Mouse (Mus musculus): ENCODE results near the gene Mllt3. TPM values are rescaled to one million over a fixed set of nuclear protein-coding genes. Genes with fewer than 3 reads are reported as not detected.

Gene Mllt3
- polyA plus RNA-seq, 1 experiment from 2014 or later = 72.4 TPM

DNA sequence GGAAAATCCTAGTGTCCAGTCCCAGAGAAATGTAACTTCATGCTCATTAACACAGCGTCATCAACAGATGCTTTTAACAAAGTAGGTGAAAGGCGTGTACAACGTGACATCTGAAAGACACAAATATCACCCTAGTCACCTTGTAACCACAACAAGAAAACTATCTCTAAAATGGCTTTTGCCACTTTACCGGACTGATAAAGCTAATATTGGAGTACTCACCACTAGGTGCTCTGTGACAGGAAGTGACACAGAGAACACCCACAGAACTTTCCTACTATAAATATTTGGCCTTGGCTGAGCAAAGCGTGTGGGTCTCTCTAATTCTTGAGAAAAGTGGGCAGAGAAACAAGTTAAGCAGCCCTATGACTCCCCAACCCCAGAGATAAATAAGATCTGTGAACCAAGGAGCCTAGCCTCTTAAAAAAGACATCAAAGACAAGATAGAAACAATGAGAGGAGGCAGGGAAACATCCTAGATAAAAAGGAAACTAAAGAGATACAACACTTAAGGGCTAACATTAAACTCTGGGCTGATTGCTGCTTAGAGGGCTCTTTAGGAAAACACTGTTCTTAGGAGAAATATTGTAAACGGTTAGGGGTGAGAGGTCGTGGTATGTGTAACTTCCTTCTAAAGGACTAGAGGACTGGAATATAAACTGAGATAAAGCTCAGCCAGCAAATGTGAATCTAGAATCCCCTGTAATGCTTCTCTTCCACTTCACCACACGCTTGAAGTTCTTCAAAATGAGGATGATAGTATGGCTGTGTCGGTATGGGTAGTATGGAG, 29.8 kb downstream of the Mllt3 start:
- ATAC-seq (ENCODE audit: insufficient read depth, low FRiP score, low TSS enrichment) (no peak), DNase-seq (ENCODE audit: low spot score) (no peak)
- H3K9me3 ChIP-seq (ENCODE audit: control insufficient read depth, low read length) = no peaks in the 10 kb centered on the region
- H3K36me3 ChIP-seq (ENCODE audit: control insufficient read depth, insufficient read depth, low read length) = no peaks in the 10 kb centered on the region
- H3K27ac ChIP-seq (ENCODE audit: low read depth, low read length) = no peak overlapping the region
- no peak overlapping the region for H3K4me2 ChIP-seq (ENCODE audit: low read depth)
- no peak overlapping the region for H3K9ac ChIP-seq (ENCODE audit: low read length)
- H3K4me1 ChIP-seq (ENCODE audit: control insufficient read depth, insufficient read depth, low read length) = no peaks in the 10 kb centered on the region
- no peak overlapping the region for H3K4me3 ChIP-seq (ENCODE audit: low read depth, low read length)
- no peaks in the 10 kb centered on the region for H3K27me3 ChIP-seq (ENCODE audit: control insufficient read depth, insufficient read depth, low read length)
- WGBS = 83% methylated on average over 9 of the region's 9 CpGs

DNA sequence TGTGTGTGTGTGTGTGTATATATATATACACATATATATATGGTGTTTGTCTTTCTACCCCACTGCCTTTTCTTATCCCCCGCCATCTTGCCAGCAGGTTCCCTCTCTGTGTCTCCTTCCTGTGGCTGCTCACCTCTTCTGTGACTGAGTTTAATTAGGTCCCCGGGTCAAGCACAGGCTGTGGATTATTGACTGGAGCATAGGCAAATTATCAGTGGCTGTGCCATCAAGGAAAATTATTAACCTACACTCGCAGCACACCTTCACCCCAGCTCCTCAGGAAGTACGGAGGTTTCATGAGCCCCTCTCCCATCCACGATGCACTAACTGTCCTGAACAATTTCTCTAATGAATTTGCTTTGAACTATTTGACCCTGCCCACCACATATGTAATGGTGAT, 41.5 kb downstream of the Mllt3 start:
- Histone ChIP-seq H3K9me3 (ENCODE audit: control insufficient read depth, low read length) (no peaks in the 10 kb centered on the region), H3K4me3 (ENCODE audit: low read depth, low read length) (no peak overlapping the region), H3K4me1 (ENCODE audit: control insufficient read depth, insufficient read depth, low read length) (no peaks in the 10 kb centered on the region), H3K4me2 (ENCODE audit: low read depth) (no peak overlapping the region), H3K36me3 (ENCODE audit: control insufficient read depth, insufficient read depth, low read length) (no peaks in the 10 kb centered on the region), H3K27me3 (ENCODE audit: control insufficient read depth, insufficient read depth, low read length) (no peaks in the 10 kb centered on the region), H3K9ac (ENCODE audit: low read length) (no peak overlapping the region), H3K27ac (ENCODE audit: low read depth, low read length) (no peak overlapping the region)
- DNase-seq (ENCODE audit: low spot score) = no peak
- ATAC-seq (ENCODE audit: insufficient read depth, low FRiP score, low TSS enrichment) = no peak
- 88% methylated on average over 5 of the region's 5 CpGs for WGBS

DNA sequence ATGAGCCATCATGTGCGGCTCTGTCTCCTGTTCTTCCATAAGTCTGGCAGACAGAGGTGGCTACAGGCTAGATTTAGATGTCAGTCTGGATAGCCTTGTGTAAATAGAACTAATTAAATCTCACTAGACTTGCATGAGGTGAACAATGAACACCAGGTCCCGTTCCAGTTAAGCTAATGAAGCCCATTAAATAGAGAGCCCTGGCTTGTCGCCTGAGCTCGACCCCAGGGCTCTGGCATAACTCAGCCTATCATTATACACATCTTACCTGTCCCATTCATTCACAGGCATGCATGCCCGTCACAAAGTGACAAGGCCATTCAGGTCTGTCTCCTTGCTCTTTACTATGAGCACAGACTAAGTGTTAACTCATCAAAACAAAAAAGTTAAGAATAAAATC, 42.2 kb downstream of the Mllt3 start:
- H3K9ac ChIP-seq (ENCODE audit: low read length) = no peak overlapping the region
- no peak overlapping the region for H3K4me3 ChIP-seq (ENCODE audit: low read depth, low read length)
- 82% methylated on average over 5 of the region's 5 CpGs for WGBS
- H3K27ac ChIP-seq (ENCODE audit: low read depth, low read length) = no peak overlapping the region
- ATAC-seq (ENCODE audit: insufficient read depth, low FRiP score, low TSS enrichment) = no peak
- no peak for DNase-seq (ENCODE audit: low spot score)
- H3K36me3 ChIP-seq (ENCODE audit: control insufficient read depth, insufficient read depth, low read length) = no peaks in the 10 kb centered on the region
- H3K4me2 ChIP-seq (ENCODE audit: low read depth) = no peak overlapping the region
- H3K27me3 ChIP-seq (ENCODE audit: control insufficient read depth, insufficient read depth, low read length) = no peaks in the 10 kb centered on the region
- no peaks in the 10 kb centered on the region for H3K9me3 ChIP-seq (ENCODE audit: control insufficient read depth, low read length)
- no peaks in the 10 kb centered on the region for H3K4me1 ChIP-seq (ENCODE audit: control insufficient read depth, insufficient read depth, low read length)

DNA sequence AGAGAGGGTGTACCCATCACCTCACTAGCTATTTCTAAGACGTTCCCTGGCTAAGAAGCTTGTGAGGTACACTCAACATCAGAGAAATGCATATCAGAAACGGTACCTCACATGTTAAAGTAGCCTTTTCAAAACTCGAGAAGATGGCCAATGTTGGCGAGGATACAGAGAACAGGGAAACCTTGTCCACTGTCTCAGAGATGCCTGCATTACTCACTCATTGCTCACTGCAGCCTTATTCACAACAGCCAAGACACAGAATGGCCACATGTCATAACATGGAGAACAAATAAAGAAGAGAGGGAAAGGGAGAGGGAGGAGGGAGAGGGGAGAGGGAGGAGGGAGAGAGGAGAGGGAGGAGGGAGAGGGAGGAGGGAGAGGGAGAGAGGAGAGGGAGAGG, 47.9 kb downstream of the Mllt3 start:
- DNase-seq (ENCODE audit: low spot score) (no peak), ATAC-seq (ENCODE audit: insufficient read depth, low FRiP score, low TSS enrichment) (no peak)
- Histone ChIP-seq H3K9me3 (ENCODE audit: control insufficient read depth, low read length) (no peaks in the 10 kb centered on the region), H3K4me1 (ENCODE audit: control insufficient read depth, insufficient read depth, low read length) (no peaks in the 10 kb centered on the region; the same call in 1 of the 2 replicates), H3K27ac (ENCODE audit: low read depth, low read length) (no peak overlapping the region), H3K9ac (ENCODE audit: low read length) (no peak overlapping the region), H3K4me2 (ENCODE audit: low read depth) (no peak overlapping the region), H3K27me3 (ENCODE audit: control insufficient read depth, insufficient read depth, low read length) (no peaks in the 10 kb centered on the region), H3K4me3 (ENCODE audit: low read depth, low read length) (no peak overlapping the region), H3K36me3 (ENCODE audit: control insufficient read depth, insufficient read depth, low read length) (no peaks in the 10 kb centered on the region)
- WGBS = 63% methylated on average over 4 of the region's 4 CpGs

DNA sequence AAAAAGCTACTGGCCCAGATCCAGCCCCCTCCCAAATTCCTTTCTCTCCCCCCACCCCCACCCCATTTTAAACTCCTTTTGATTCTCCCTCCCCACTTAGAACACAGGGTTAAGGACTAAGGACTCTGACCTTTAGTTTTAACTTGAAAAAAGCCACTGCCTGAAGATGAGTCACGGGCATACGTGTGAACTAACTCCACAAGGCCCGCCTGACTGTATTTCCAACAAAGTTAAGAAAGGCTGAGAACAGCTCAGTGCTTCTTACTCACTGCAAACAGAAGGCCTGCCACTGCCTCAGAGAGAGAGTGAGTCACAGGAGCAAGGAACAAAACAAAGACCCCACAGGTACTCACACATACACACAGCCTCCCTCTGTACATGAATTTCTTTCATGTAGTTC, 48.6 kb downstream of the Mllt3 start:
- 33% methylated on average over 3 of the region's 3 CpGs for WGBS
- Histone ChIP-seq H3K27ac (ENCODE audit: low read depth, low read length) (no peak overlapping the region), H3K27me3 (ENCODE audit: control insufficient read depth, insufficient read depth, low read length) (no peaks in the 10 kb centered on the region), H3K4me2 (ENCODE audit: low read depth) (no peak overlapping the region), H3K9ac (ENCODE audit: low read length) (no peak overlapping the region), H3K4me1 (ENCODE audit: control insufficient read depth, insufficient read depth, low read length) (no peaks in the 10 kb centered on the region; the same call in 1 of the 2 replicates), H3K36me3 (ENCODE audit: control insufficient read depth, insufficient read depth, low read length) (no peaks in the 10 kb centered on the region), H3K9me3 (ENCODE audit: control insufficient read depth, low read length) (no peaks in the 10 kb centered on the region), H3K4me3 (ENCODE audit: low read depth, low read length) (no peak overlapping the region)
- no peak for DNase-seq (ENCODE audit: low spot score)
- ATAC-seq (ENCODE audit: insufficient read depth, low FRiP score, low TSS enrichment) = no peak

DNA sequence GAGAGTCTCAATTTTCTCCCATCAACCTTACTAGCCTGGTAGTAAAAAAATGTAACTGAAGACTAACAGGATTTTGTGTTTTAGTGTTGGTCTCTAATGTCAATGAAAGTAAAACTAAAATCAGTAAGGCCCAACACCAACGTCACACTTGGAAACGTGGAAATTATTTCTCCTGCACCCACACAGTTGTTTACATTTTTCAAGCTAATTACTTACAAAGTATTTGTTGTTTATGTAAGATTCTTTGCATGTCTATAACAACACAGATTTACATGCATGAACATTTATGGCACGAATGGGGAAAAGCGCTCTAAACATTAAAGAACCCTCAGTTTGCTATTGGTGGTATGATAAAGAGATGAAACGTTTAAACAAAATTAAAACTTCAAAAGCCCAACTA, 49.1 kb downstream of the Mllt3 start:
- no peak overlapping the region for H3K4me2 ChIP-seq (ENCODE audit: low read depth)
- 74% methylated on average over 5 of the region's 5 CpGs for WGBS

DNA sequence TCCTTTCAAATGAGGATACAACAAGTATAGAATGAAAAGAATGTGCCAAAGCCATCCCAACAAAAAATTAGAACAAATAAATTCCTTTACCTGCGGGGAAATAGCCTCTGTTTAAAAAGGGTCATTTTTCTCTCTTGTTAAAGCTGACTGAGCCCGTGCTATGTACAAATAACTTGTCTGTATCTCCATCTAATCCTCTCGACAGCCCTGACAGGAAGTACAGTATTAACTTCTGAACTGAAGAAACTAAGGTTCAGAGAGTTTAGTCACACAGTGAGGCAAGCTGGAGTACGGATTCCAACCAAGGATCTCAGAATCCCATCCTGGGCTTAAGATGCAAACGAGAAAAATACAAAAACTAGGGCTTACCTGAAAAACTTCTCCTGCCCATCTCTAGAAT, 50.6 kb downstream of the Mllt3 start:
- H3K36me3 ChIP-seq (ENCODE audit: control insufficient read depth, insufficient read depth, low read length) = no peaks in the 10 kb centered on the region
- H3K9ac ChIP-seq (ENCODE audit: low read length) = no peak overlapping the region
- 85% methylated on average over 5 of the region's 5 CpGs for WGBS
- peaks cover 4% of the 10 kb centered on the region; the same call in 1 of the 2 replicates for H3K4me1 ChIP-seq (ENCODE audit: control insufficient read depth, insufficient read depth, low read length)
- no peak overlapping the region for H3K4me3 ChIP-seq (ENCODE audit: low read depth, low read length)
- ATAC-seq (ENCODE audit: insufficient read depth, low FRiP score, low TSS enrichment) (no peak), DNase-seq (ENCODE audit: low spot score) (no peak)
- no peak overlapping the region for H3K27ac ChIP-seq (ENCODE audit: low read depth, low read length)
- H3K27me3 ChIP-seq (ENCODE audit: control insufficient read depth, insufficient read depth, low read length) = no peaks in the 10 kb centered on the region
- no peaks in the 10 kb centered on the region for H3K9me3 ChIP-seq (ENCODE audit: control insufficient read depth, low read length)
- H3K4me2 ChIP-seq (ENCODE audit: low read depth) = no peak overlapping the region

More for the DNA sequence above, 49.1 kb downstream of the Mllt3 start:
- DNase-seq (ENCODE audit: low spot score) (no peak), ATAC-seq (ENCODE audit: insufficient read depth, low FRiP score, low TSS enrichment) (no peak)
- no peaks in the 10 kb centered on the region; the same call in 1 of the 2 replicates for H3K4me1 ChIP-seq (ENCODE audit: control insufficient read depth, insufficient read depth, low read length)
- H3K4me3 ChIP-seq (ENCODE audit: low read depth, low read length) = no peak overlapping the region
- no peak overlapping the region for H3K27ac ChIP-seq (ENCODE audit: low read depth, low read length)
- H3K9me3 ChIP-seq (ENCODE audit: control insufficient read depth, low read length) = no peaks in the 10 kb centered on the region
- H3K9ac ChIP-seq (ENCODE audit: low read length) = no peak overlapping the region
- H3K27me3 ChIP-seq (ENCODE audit: control insufficient read depth, insufficient read depth, low read length) = no peaks in the 10 kb centered on the region
- H3K36me3 ChIP-seq (ENCODE audit: control insufficient read depth, insufficient read depth, low read length) = no peaks in the 10 kb centered on the region

DNA sequence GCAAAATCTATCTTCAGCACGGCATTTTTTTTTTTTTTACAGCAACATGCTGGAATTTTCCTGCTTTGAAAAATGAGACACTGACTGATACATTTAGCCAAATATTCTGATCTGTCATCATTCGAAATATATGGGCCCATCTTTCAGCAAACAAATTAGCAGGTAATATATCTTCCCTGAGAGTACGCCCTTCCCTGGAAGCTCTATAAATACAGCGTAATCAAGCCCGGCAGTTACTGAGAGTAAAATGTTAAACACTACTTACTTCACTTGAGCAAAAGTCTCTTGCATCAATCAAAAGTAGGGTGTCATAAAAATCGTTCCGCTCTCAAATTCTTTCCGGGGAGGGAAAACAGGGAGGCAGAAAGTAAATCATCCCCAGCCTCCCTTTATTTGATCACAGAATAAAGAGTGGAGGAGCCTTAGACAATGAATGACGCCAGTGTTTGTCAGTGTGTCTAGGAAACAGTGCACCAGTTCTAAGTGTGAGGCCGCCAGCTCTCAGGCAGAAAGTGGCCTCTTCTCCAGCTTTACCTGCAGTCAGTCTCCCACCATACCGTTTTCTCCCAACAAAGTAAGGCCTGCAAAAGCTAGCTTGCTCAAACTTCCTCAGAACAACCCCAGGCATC, 55.2 kb downstream of the Mllt3 start:
- ATAC-seq (ENCODE audit: insufficient read depth, low FRiP score, low TSS enrichment) (no peak), DNase-seq (ENCODE audit: low spot score) (no peak)
- Histone ChIP-seq H3K36me3 (ENCODE audit: control insufficient read depth, insufficient read depth, low read length) (no peaks in the 10 kb centered on the region; the same call in 1 of the 2 replicates), H3K27me3 (ENCODE audit: control insufficient read depth, insufficient read depth, low read length) (no peaks in the 10 kb centered on the region), H3K27ac (ENCODE audit: low read depth, low read length) (no peak overlapping the region), H3K9me3 (ENCODE audit: control insufficient read depth, low read length) (no peaks in the 10 kb centered on the region), H3K4me3 (ENCODE audit: low read depth, low read length) (no peak overlapping the region), H3K4me1 (ENCODE audit: control insufficient read depth, insufficient read depth, low read length) (peaks cover 4% of the 10 kb centered on the region; the same call in 1 of the 2 replicates), H3K9ac (ENCODE audit: low read length) (no peak overlapping the region), H3K4me2 (ENCODE audit: low read depth) (no peak overlapping the region)
- WGBS = 51% methylated on average over 11 of the region's 11 CpGs

DNA sequence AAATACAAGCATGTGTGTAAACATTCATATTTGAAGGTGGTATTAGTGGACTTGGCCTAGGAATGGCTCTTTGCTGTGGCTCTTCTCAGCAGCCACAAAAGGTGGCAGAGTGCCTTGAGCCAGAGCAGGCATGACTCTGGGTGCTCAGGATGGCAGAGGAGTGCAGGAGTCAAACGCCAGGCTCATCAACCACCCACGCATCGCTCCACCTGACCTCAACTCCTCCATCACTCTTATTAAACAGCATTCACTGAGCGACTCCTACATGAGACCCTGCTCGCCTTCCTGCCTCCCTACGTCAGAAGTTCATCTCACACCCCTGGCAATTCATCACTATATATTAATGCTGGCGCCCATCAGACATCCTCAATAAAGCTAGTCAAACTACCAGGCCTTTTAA, 67.3 kb downstream of the Mllt3 start:
- Histone ChIP-seq H3K4me2 (ENCODE audit: low read depth) (no peak overlapping the region), H3K27ac (ENCODE audit: low read depth, low read length) (no peak overlapping the region), H3K9me3 (ENCODE audit: control insufficient read depth, low read length) (no peaks in the 10 kb centered on the region), H3K4me3 (ENCODE audit: low read depth, low read length) (no peak overlapping the region), H3K4me1 (ENCODE audit: control insufficient read depth, insufficient read depth, low read length) (no peaks in the 10 kb centered on the region), H3K9ac (ENCODE audit: low read length) (no peak overlapping the region), H3K27me3 (ENCODE audit: control insufficient read depth, insufficient read depth, low read length) (no peaks in the 10 kb centered on the region), H3K36me3 (ENCODE audit: control insufficient read depth, insufficient read depth, low read length) (no peaks in the 10 kb centered on the region)
- no peak for ATAC-seq (ENCODE audit: insufficient read depth, low FRiP score, low TSS enrichment)
- 89% methylated on average over 7 of the region's 7 CpGs for WGBS
- no peak for DNase-seq (ENCODE audit: low spot score)

Data from neural tube, embryonic 11.5 days (tissue).